Mouse (Mus musculus): Measurements from ENCODE around the gene Hdgf. TPM values are rescaled to one million over a fixed set of nuclear protein-coding genes. Genes with fewer than 3 reads are reported as not detected.

The Hdgf gene
- polyA plus RNA-seq, 1 experiment from 2014 or later: 147 TPM

DNA sequence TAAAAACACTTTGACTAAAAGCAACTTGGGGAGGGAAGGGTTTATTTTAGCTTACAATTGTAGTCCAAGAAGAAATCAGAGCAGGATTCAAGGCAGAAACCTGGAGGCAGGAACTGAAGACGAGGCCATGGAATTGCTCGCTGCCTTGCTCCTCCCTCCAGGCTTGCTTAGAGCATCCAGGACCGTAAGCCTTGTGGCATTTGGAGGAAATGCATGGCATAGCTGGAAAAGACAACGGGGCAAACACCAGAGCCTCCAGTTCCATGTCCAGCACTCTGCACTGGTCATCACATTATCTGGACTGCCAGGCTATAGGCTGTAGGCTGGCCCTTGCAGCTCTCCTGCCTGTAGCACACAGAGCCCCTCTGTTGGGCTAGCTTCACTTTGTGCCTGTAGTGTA is 28.4 kb downstream of the Hdgf start:
- H3K36me3 ChIP-seq (ENCODE audit: poor library complexity, severe bottlenecking): peaks cover 79% of the 10 kb centered on the region
- 73% methylated on average over 4 of the region's 4 CpGs for WGBS

DNA sequence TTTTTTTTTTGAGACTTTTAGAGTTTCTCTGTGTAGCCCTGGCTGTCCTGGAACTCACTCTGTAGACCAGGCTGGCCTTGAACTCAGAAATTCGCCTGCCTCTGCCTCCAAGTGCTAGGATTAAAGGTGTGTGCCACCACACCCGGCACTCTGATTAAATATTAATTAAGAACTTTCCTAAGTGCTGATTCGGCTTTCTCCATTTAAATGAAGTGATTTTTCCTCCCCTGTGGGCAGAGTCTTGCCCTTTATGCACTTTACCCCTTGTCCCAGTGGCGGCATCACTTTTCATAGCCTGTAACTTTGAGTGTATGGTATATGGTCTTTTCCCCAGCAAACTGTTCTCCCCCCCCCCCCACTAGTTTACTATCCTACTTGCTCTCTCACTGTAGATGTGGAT is 29.1 kb downstream of the Hdgf start:
- Histone ChIP-seq H3K4me1 (peaks cover 44% of the 10 kb centered on the region), H3K4me2 (no peak overlapping the region), H3K27me3 (no peaks in the 10 kb centered on the region), H3K9me3 (replicated peaks) (no peaks in the 10 kb centered on the region), H3K27ac (no peak overlapping the region), H3K4me3 (no peak overlapping the region), H3K36me3 (ENCODE audit: poor library complexity, severe bottlenecking) (peaks cover 86% of the 10 kb centered on the region), H3K9ac (no peak overlapping the region)
- WGBS: 85% methylated on average over 4 of the region's 4 CpGs
- no peak for ATAC-seq

More for the DNA sequence above, 28.4 kb downstream of the Hdgf start:
- no peak for ATAC-seq
- H3K27me3 ChIP-seq: no peaks in the 10 kb centered on the region
- peaks cover 44% of the 10 kb centered on the region for H3K4me1 ChIP-seq
- no peak overlapping the region for H3K4me2 ChIP-seq
- H3K4me3 ChIP-seq: no peak overlapping the region
- H3K9me3 ChIP-seq (replicated peaks): no peaks in the 10 kb centered on the region
- no peak overlapping the region for H3K27ac ChIP-seq
- no peak overlapping the region for H3K9ac ChIP-seq

DNA sequence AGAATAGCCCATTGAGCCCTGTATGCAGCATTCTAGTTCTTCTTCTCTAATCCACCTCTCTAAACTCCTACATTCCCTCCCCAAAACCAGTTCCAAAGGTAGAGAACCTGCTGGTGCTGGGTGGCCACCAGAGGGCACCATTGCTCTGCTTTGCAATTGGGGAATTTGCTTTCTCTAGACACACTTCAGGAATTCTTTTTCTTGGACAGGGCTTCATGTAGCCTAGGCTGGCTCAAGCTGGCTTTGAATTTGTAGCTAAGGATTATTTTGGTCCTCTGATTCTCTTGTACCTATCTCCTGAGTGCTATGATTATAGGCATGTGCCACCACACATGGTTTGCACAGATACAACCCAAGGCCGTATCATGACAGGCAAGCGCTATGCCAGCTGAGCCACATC is 29.7 kb downstream of the Hdgf start:
- Histone ChIP-seq H3K4me1 (peaks cover 42% of the 10 kb centered on the region), H3K9me3 (replicated peaks) (no peaks in the 10 kb centered on the region), H3K27me3 (no peaks in the 10 kb centered on the region), H3K36me3 (ENCODE audit: poor library complexity, severe bottlenecking) (peaks cover 90% of the 10 kb centered on the region), H3K9ac (peak overlapping the region; percentile 4; the same call in 1 of the 2 replicates), H3K4me3 (no peak overlapping the region), H3K4me2 (0 out of 2 replicates have a peak overlapping the region, but pooled peaks have one; percentile 3), H3K27ac (no peak overlapping the region)
- peak; percentile 51 for ATAC-seq
- 97% methylated on average over 2 of the region's 2 CpGs for WGBS

DNA sequence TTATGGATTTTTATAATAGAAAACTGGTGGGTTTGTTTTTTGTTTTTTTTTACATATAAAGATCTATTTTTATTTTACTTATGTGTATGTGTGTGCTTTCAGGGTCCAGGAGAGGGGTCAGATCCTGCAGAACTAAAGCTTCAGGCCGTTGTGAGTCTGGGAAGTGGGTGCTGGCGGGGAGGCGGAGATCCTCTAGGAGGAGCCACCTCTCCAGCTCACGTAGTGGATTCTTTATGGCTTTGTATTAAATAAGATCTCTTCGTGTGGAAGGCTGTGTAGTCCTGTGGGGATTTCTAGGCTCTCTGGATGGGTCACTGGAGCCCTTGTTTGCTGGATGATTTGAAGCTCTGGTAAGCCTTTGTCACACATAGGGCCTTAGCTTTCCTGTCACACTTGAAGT is 34.5 kb downstream of the Hdgf start:
- WGBS: 65% methylated on average over 5 of the region's 5 CpGs

DNA sequence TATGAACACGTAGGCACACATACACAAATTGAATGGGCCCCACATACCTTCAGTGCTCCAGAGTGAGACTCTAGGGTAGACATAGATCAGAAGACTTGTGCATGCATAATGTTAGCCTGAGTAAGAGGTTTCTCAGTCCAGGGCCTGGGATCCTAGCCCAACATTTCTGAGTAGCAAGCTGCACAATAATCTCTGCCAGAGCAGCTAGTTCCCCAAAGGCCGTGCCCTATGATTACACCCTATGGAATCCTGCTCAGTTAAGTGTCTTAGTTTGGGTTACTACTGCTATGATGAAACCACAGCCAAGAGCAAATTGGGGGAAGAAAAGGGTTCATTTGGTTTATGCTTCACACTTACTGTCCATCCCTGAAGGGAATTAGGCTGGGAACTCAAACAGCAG is 36.4 kb downstream of the Hdgf start:
- Histone ChIP-seq H3K4me3 (no peak overlapping the region), H3K27ac (no peak overlapping the region), H3K4me1 (peaks cover 30% of the 10 kb centered on the region), H3K4me2 (no peak overlapping the region), H3K9me3 (replicated peaks) (no peaks in the 10 kb centered on the region), H3K9ac (no peak overlapping the region), H3K36me3 (ENCODE audit: poor library complexity, severe bottlenecking) (peaks cover 61% of the 10 kb centered on the region), H3K27me3 (no peaks in the 10 kb centered on the region)
- WGBS: 94% methylated on average over 2 of the region's 2 CpGs
- no peak for ATAC-seq

More for the DNA sequence above, 34.5 kb downstream of the Hdgf start:
- Histone ChIP-seq H3K9me3 (replicated peaks) (no peaks in the 10 kb centered on the region), H3K27ac (no peak overlapping the region), H3K4me3 (no peak overlapping the region), H3K27me3 (no peaks in the 10 kb centered on the region), H3K36me3 (ENCODE audit: poor library complexity, severe bottlenecking) (peaks cover 77% of the 10 kb centered on the region), H3K4me1 (peaks cover 18% of the 10 kb centered on the region), H3K4me2 (no peak overlapping the region), H3K9ac (no peak overlapping the region)
- ATAC-seq: no peak

DNA sequence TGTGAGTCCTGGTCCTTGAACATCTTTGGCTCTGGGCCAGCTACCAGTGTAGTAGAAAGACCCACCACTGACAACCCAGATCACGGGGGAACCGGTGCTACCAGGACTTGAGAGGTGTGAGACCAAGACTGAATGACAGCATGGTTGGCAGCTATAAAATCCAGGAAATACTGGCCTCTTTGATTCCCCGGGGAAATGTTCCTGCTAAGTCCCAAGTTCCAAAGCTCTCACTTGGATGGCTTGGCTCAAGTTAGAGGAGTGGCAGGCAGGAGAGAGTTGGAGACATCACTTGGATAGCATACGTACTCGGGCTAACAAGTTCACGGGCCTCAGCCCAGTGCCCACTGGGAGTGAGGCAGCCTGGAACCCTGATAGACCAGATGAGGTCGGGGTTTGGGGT is 37.5 kb downstream of the Hdgf start:
- H3K4me1 ChIP-seq: peaks cover 41% of the 10 kb centered on the region
- H3K27me3 ChIP-seq: no peaks in the 10 kb centered on the region
- no peaks in the 10 kb centered on the region for H3K9me3 ChIP-seq (replicated peaks)
- H3K4me2 ChIP-seq: no peak overlapping the region
- H3K27ac ChIP-seq: no peak overlapping the region
- 80% methylated on average over 7 of the region's 7 CpGs for WGBS
- peaks cover 50% of the 10 kb centered on the region for H3K36me3 ChIP-seq (ENCODE audit: poor library complexity, severe bottlenecking)
- H3K9ac ChIP-seq: no peak overlapping the region
- H3K4me3 ChIP-seq: no peak overlapping the region
- no peak for ATAC-seq

DNA sequence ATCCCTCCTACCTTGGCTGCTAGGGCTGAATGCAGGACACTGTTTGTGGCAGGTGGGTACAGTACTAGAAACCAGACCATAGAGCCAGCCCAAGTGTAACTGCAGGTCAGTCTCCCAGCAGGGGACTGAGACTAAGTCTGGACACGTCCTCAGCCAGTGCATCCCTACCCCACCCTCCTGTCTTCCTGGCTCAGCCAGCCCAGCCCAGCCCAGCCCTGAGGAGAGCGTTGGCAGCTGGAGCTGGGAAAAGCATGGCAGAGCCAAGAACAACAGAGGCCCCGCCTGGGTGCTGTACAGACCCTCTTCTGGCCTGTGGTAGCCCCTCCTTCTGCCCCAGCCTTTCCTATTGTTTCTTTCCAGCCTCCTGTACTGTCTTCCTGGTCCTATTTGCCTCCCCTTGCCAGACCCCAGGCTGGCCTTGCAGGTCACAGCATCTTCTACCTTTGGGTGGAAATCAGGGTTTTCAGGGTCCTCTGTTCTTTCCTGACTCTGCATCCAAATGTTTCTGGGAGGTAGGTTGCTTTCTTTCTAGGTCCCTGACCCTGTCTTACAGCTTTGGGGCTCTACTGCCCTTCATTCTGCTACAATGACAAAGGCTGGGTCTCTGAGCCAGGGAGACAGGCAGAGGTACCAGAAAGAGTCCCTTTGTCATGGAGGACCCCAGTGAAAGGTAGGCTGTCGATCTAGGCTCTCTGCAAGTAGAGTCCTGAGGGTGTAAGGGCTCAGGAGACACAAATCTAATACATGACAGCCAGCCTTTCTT is 38.9 kb downstream of the Hdgf start:
- Histone ChIP-seq H3K4me1 (peaks cover 55% of the 10 kb centered on the region), H3K36me3 (ENCODE audit: poor library complexity, severe bottlenecking) (peaks cover 36% of the 10 kb centered on the region), H3K27me3 (0 out of 2 replicates have a peak, but pooled peaks cover 4% of the 10 kb centered on the region), H3K27ac (peak overlapping the region; percentile 54), H3K4me2 (no peak overlapping the region), H3K9me3 (replicated peaks) (no peaks in the 10 kb centered on the region), H3K9ac (peak overlapping the region; percentile 48), H3K4me3 (no peak overlapping the region)
- peak; percentile 64 for ATAC-seq
- 6% methylated on average over 4 of the region's 4 CpGs for WGBS

DNA sequence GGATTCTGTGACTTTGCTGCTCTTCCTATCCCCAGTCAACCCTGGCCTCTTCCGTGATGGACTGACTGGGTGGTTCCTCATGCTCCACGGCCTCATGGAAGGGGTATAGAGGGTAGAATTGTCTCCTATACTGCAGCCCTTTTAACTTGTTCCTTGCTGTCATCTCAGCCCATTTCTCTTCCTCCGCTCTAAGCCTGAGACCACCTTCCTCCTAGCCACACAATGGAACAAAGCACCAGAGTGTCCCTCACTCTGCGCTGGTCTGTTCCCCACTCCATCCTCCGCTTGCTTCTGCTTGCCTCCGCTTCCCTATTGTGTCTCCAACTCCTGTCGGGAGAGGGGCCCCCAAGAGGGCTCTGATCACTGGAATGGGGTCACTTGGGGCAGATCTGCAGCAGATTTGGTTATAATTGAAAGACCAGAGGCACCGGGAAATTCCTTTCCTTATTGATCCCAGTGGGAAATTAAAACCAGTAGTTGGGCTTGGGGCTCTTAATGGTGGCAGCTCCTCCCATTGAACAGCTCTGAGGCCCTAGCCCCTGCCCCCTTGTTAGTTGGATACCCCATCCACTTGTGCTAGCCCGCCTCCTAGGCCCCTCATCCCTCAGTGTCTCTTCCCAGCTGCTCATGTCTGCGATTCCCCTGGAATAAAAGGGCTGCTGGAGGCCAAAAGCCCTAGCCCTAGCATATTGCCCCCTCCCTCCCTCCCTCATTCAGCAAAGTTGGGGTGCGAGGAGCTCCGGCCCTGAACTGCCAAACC is 39.8 kb downstream of the Hdgf start:
- Histone ChIP-seq H3K27ac (peak overlapping the region; percentile 48; the same call in 1 of the 2 replicates), H3K36me3 (ENCODE audit: poor library complexity, severe bottlenecking) (peaks cover 28% of the 10 kb centered on the region), H3K9ac (0 out of 2 replicates have a peak overlapping the region, but pooled peaks have one; percentile 21), H3K4me2 (no peak overlapping the region), H3K27me3 (0 out of 2 replicates have a peak, but pooled peaks cover 4% of the 10 kb centered on the region), H3K9me3 (replicated peaks) (no peaks in the 10 kb centered on the region), H3K4me3 (no peak overlapping the region), H3K4me1 (peaks cover 61% of the 10 kb centered on the region)
- ATAC-seq: no peak; the same call in 1 of the 2 replicates
- 14% methylated on average over 12 of the region's 12 CpGs for WGBS

DNA sequence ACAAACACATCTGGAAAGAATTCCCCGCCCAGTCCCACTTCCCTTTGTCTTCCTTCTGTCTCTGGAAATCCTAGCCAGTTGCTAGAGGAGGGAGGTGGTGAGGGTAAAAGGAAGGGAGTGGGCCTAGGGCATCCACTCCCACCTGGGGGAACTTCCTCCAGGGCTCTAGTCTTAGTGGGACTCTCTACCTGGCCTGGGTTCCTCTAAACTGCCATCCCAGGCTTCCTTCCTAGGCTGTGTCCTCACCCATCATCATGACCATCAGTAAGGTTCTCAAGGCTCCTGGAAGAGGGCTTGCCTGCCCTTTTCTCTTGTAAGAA is 40.4 kb downstream of the Hdgf start:
- Histone ChIP-seq H3K9me3 (replicated peaks) (no peaks in the 10 kb centered on the region), H3K36me3 (ENCODE audit: poor library complexity, severe bottlenecking) (peaks cover 22% of the 10 kb centered on the region), H3K9ac (0 out of 2 replicates have a peak overlapping the region, but pooled peaks have one; percentile 18), H3K4me1 (peaks cover 61% of the 10 kb centered on the region), H3K4me3 (no peak overlapping the region), H3K27me3 (0 out of 2 replicates have a peak, but pooled peaks cover 4% of the 10 kb centered on the region), H3K27ac (peak overlapping the region; percentile 48; the same call in 1 of the 2 replicates), H3K4me2 (0 out of 2 replicates have a peak overlapping the region, but pooled peaks have one; percentile 69)
- ATAC-seq: no peak
- 44% methylated on average over 1 of the region's 1 CpGs for WGBS

DNA sequence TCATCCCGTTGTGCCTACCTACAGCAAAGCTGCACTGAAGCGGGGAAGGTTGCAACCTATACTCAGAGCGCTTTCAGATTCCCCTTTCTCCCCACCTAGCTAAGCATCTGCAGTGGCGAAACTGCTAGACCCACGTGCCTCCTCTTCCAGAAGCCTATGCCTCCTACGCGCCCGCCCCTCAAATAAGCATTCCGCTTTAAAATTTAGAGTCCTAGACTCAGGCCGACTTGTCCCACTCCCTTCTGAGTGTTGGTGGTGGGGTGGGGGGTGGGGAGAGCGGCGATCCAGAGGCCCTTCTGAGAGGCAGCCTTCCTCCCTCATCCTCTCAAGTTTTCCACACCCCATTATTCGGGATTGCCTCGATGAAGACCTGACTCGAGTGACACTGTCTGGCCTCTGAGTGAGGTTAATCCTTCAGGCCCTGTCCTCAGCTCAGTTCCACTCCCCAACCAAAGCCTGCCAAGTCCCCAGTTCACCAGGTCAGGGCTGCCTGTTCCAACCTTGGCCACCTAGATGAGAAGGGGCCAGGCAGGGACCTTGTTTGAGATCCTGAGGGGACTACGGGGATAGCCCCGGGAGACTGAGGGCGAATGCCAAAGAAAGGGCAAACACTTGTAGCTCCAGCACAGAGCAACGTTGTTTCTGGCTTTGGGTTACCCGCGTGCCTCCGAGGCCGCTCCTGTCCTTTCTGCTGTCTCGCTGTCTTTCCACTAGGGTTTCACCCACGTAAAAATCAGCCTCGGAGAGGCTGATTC is 41.1 kb downstream of the Hdgf start:
- H3K27me3 ChIP-seq: 0 out of 2 replicates have a peak, but pooled peaks cover 4% of the 10 kb centered on the region
- H3K4me2 ChIP-seq: peak overlapping the region; percentile 69
- H3K9me3 ChIP-seq (replicated peaks): no peaks in the 10 kb centered on the region
- H3K27ac ChIP-seq: peak overlapping the region; percentile 7; the same call in 1 of the 2 replicates
- H3K9ac ChIP-seq: peak overlapping the region; percentile 61; the same call in 1 of the 2 replicates
- peak overlapping the region; percentile 36 for H3K4me3 ChIP-seq
- peaks cover 67% of the 10 kb centered on the region for H3K4me1 ChIP-seq
- ATAC-seq: peak; percentile 11; the same call in 1 of the 2 replicates
- 6% methylated on average over 26 of the region's 26 CpGs for WGBS
- H3K36me3 ChIP-seq (ENCODE audit: poor library complexity, severe bottlenecking): peaks cover 15% of the 10 kb centered on the region

DNA sequence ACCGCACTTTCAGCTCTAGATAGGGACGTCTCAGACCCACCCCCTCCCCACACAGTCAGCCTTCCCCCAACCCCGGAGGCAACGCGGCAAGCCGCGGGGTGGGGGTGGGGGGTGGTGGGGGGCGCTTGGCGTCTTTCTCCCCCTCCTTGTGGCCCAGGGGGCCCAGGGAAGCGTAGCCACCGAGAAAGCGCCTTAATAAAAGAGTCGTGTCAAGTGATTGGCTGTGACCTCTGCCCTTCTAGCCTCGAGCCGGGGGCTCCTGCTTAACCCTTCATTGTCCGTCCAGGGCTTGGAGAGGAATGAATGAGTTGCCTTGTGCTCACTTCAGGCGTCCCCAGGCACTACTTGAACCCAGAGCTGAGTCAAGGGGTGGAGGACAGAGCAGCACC is 41.7 kb downstream of the Hdgf start:
- peaks cover 73% of the 10 kb centered on the region for H3K4me1 ChIP-seq
- 0 out of 2 replicates have a peak, but pooled peaks cover 9% of the 10 kb centered on the region for H3K36me3 ChIP-seq (ENCODE audit: poor library complexity, severe bottlenecking)
- peak overlapping the region; percentile 36 for H3K4me3 ChIP-seq
- under 1% methylated on average over 17 of the region's 17 CpGs for WGBS
- H3K9ac ChIP-seq: peak overlapping the region; percentile 61
- H3K27me3 ChIP-seq: 0 out of 2 replicates have a peak, but pooled peaks cover 4% of the 10 kb centered on the region
- H3K4me2 ChIP-seq: peak overlapping the region; percentile 69
- H3K27ac ChIP-seq: no peak overlapping the region
- no peaks in the 10 kb centered on the region for H3K9me3 ChIP-seq (replicated peaks)
- no peak for ATAC-seq
